Mouse (Mus musculus) CH12.LX (cell line): Measurements from ENCODE around the gene Sec22a. TPM values are rescaled to one million over a fixed set of nuclear protein-coding genes. Genes with fewer than 3 reads are reported as not detected.

Experiments
- DNase-seq: peaks from one replicate; pipeline ENCODE4 v3.0.0-alpha.2; 2013; ENCODE audit errors: extremely low read depth
- H3K27ac ChIP-seq: 2 replicates; pipeline ENCODE4 v1.5.1; 2012; ENCODE audit warnings: low read depth, mild to moderate bottlenecking, control low read depth, moderate library complexity; ENCODE audit not compliant: insufficient read depth
- H3K27me3 ChIP-seq: replicated peaks from 2 replicates; pipeline ENCODE3; 2012; ENCODE audit warnings: inconsistent platforms
- H3K36me3 ChIP-seq, 2 experiments: replicated peaks in 1 of 2; 2 replicates each; pipeline versions ENCODE3 to v1.6.1; 2012; ENCODE audit warnings: inconsistent platforms in 1 of 2, low read length in 1 of 2, mild to moderate bottlenecking in 1 of 2, mixed read lengths in 1 of 2, moderate library complexity in 1 of 2; ENCODE audit not compliant: control insufficient read depth in 1 of 2, insufficient read depth in 1 of 2
- H3K4me1 ChIP-seq, 2 experiments: 2 replicates each; pipeline ENCODE4 v1.6.1; 2012; ENCODE audit warnings: inconsistent platforms in 1 of 2, moderate library complexity in 1 of 2; ENCODE audit not compliant: insufficient read depth in 2 of 2, control insufficient read depth in 1 of 2
- H3K4me2 ChIP-seq: 2 replicates; pipeline ENCODE4 v1.6.1; 2012; ENCODE audit warnings: low read depth, mild to moderate bottlenecking, control low read depth; ENCODE audit not compliant: poor library complexity, insufficient read depth, severe bottlenecking
- H3K4me3 ChIP-seq, 3 experiments: fragments of 150-350 bp in 1 of 3; sonication (generic) in 1 of 3; replicated peaks in 1 of 3; 2 replicates each; pipeline versions ENCODE3 to v1.5.1; 2011 to 2012; ENCODE audit warnings: low read depth in 2 of 3, low read length in 2 of 3, mild to moderate bottlenecking in 2 of 3, moderate library complexity in 2 of 3, control low read depth in 1 of 3, improper control_type of control experiment in 1 of 3, inconsistent platforms in 1 of 3, mixed read lengths in 1 of 3; ENCODE audit not compliant: poor library complexity in 1 of 3
- H3K79me2 ChIP-seq: replicated peaks from 2 replicates; pipeline ENCODE4 v1.6.1; 2012; ENCODE audit warnings: mild to moderate bottlenecking, moderate library complexity; ENCODE audit not compliant: control insufficient read depth, poor library complexity, insufficient read depth, severe bottlenecking; ENCODE audit errors: extremely low read depth
- H3K9ac ChIP-seq: 2 replicates; pipeline ENCODE4 v1.6.1; 2012; ENCODE audit warnings: low read depth, mild to moderate bottlenecking, control low read depth, moderate library complexity; ENCODE audit not compliant: insufficient read depth
- H3K9me3 ChIP-seq: replicated peaks from 2 replicates; pipeline ENCODE3; 2012; ENCODE audit warnings: low read length, inconsistent platforms, mixed read lengths
- CTCF ChIP-seq, 2 experiments: IDR thresholded peaks in 1 of 2; conservative IDR thresholded peaks in 1 of 2; 2 replicates each; pipeline ENCODE4 v1.5.1; 2011 to 2012; ENCODE audit warnings: low read depth in 2 of 2, low read length in 2 of 2, improper control_type of control experiment in 1 of 2, inconsistent platforms in 1 of 2, mild to moderate bottlenecking in 1 of 2, moderate library complexity in 1 of 2
- EP300 ChIP-seq: IDR thresholded peaks from 2 replicates; pipeline ENCODE4 v1.6.1; 2011; ENCODE audit warnings: low read length, improper control_type of control experiment
- KAT2A ChIP-seq: IDR thresholded peaks from 2 replicates; pipeline ENCODE4 v1.6.1; 2012; ENCODE audit warnings: low read length, improper control_type of control experiment, inconsistent platforms; ENCODE audit not compliant: insufficient replicate concordance
- NRF1 ChIP-seq: IDR thresholded peaks from 2 replicates; pipeline ENCODE4 v1.6.1; 2014; ENCODE audit warnings: low read depth, mild to moderate bottlenecking, inconsistent platforms, low read length, improper control_type of control experiment, moderate library complexity
- RAD21 ChIP-seq: IDR thresholded peaks from 2 replicates; pipeline ENCODE4 v1.6.1; 2011; ENCODE audit warnings: low read depth, mild to moderate bottlenecking, low read length, improper control_type of control experiment, moderate library complexity
- SIN3A ChIP-seq: IDR thresholded peaks from 2 replicates; pipeline ENCODE4 v1.6.1; 2012; ENCODE audit warnings: low read length, improper control_type of control experiment, inconsistent platforms
- SMC3 ChIP-seq: IDR thresholded peaks from 2 replicates; pipeline ENCODE4 v1.6.1; 2011; ENCODE audit warnings: low read depth, low read length, improper control_type of control experiment
- USF2 ChIP-seq: conservative IDR thresholded peaks from 2 replicates; pipeline ENCODE4 v1.6.1; 2011; ENCODE audit warnings: low read depth, low read length, improper control_type of control experiment
- ZC3H11A ChIP-seq: IDR thresholded peaks from 2 replicates; pipeline ENCODE4 v1.6.1; 2012; ENCODE audit warnings: low read depth, mild to moderate bottlenecking, inconsistent platforms, low read length, improper control_type of control experiment
- ZMIZ1 ChIP-seq: IDR thresholded peaks from 2 replicates; pipeline ENCODE4 v1.6.1; 2012; ENCODE audit warnings: low read depth, mild to moderate bottlenecking, inconsistent platforms, low read length, improper control_type of control experiment
- dilution Hi-C: fragments of 300-500 bp; cut with MboI; formaldehyde crosslinking; loops from 2 replicates; pipeline ENCODE4 v1.14.3; 2020; ENCODE audit warnings: low sequenced_read_pairs; ENCODE audit not compliant: extremely low pct_unique_long_range_greater_than_20kb, extremely low pct_ligation_motif_present
- in situ Hi-C: fragments of 300-500 bp; cut with MboI; formaldehyde crosslinking; loops from 3 replicates; pipeline ENCODE4 v1.14.3; 2019; ENCODE audit warnings: low sequenced_read_pairs, low pct_ligation_motif_present, low pct_unique_long_range_greater_than_20kb, mixed read lengths
- polyA plus RNA-seq: library from polyadenylated mRNA; unstranded; fragments of >175 nt; gene quantifications from 2 replicates; pipeline ENCODE4 v1.2.1, GENCODE M21; 2012; ENCODE audit warnings: low read depth; ENCODE audit not compliant: insufficient read length
- total RNA-seq, 2 experiments: library from RNA; depleted of rRNA; stranded (reverse); fragments of 300-350 nt in 1 of 2; fragments of >200 nt in 1 of 2; gene quantifications; 2 replicates each; pipeline ENCODE4 v1.2.3; 2012 to 2014

The Sec22a gene
- total and polyA plus RNA-seq, 3 experiments, result 8.6 to 17.8 (median 10.8) TPM

GRCm38 (mm10) chr16:35319335-35319734, 44.4 kb downstream of the Sec22a start:
- Histone ChIP-seq H3K27me3 (no peaks in the 10 kb centered on the region), H3K4me3 (no peak overlapping the region), H3K9ac (no peak overlapping the region), H3K79me2 (no peaks in the 10 kb centered on the region), H3K9me3 (no peaks in the 10 kb centered on the region), H3K36me3 (no peaks in the 10 kb centered on the region), H3K4me2 (no peak overlapping the region), H3K4me1 (peaks cover 0 to 5% of the 10 kb centered on the region in 2 experiments; a peak in 1 of 4 replicates), H3K27ac (no peak overlapping the region)
- in situ Hi-C loops (loop anchor here (10.0 kb wide), 1 partner anchor 305 kb away; no protein-coding TSS in a partner anchor), dilution Hi-C loops (no loop called here)
- no peak for TF ChIP-seq NRF1
- TF ChIP-seq USF2, result no peak
- peak; percentile 75 for TF ChIP-seq RAD21
- peak; percentile 26; the same call in 1 of the 2 replicates for TF ChIP-seq SMC3
- TF ChIP-seq KAT2A, result no peak
- peak in 1 of 2 experiments; percentile 70; a peak in 2 of 4 replicates for TF ChIP-seq CTCF (conservative IDR thresholded peaks at IDR 0.05 in 1 of 2, IDR thresholded peaks at IDR 0.05 in 1 of 2; ENCODE audit: low read depth in 2 of 2, low read length in 2 of 2)
- DNase-seq, result peak; percentile 13

GRCm38 (mm10) chr16:35318397-35318796, 45.3 kb downstream of the Sec22a start:
- no peaks in the 10 kb centered on the region for H3K9me3 ChIP-seq
- H3K36me3 ChIP-seq, result peaks cover 5 to 7% of the 10 kb centered on the region in 2 experiments
- dilution Hi-C loops (no loop called here), in situ Hi-C loops (loop anchor here (10.0 kb wide), 1 partner anchor 306 kb away; no protein-coding TSS in a partner anchor)
- no peak for TF ChIP-seq ZMIZ1
- no peak for TF ChIP-seq SMC3
- TF ChIP-seq EP300, result no peak
- H3K9ac ChIP-seq, result no peak overlapping the region
- no peaks in the 10 kb centered on the region for H3K27me3 ChIP-seq
- H3K79me2 ChIP-seq, result no peaks in the 10 kb centered on the region
- H3K27ac ChIP-seq, result no peak overlapping the region
- H3K4me2 ChIP-seq, result no peak overlapping the region
- DNase-seq, result no peak
- H3K4me1 ChIP-seq, result peaks cover 0 to 5% of the 10 kb centered on the region in 2 experiments; a peak in 1 of 4 replicates
- no peak overlapping the region for H3K4me3 ChIP-seq

GRCm38 (mm10) chr16:35317460-35317859, 46.3 kb downstream of the Sec22a start:
- H3K4me3 ChIP-seq, result no peak overlapping the region
- H3K79me2 ChIP-seq, result no peaks in the 10 kb centered on the region
- H3K9ac ChIP-seq, result no peak overlapping the region
- peaks cover 0 to 5% of the 10 kb centered on the region in 2 experiments; a peak in 1 of 4 replicates for H3K4me1 ChIP-seq
- dilution Hi-C loops (no loop called here), in situ Hi-C loops (loop anchor here (10.0 kb wide), 1 partner anchor 307 kb away; no protein-coding TSS in a partner anchor)
- no peaks in the 10 kb centered on the region for H3K9me3 ChIP-seq
- peaks cover 5 to 10% of the 10 kb centered on the region in 2 experiments for H3K36me3 ChIP-seq
- no peak overlapping the region for H3K27ac ChIP-seq
- H3K4me2 ChIP-seq, result no peak overlapping the region
- DNase-seq, result no peak
- H3K27me3 ChIP-seq, result no peaks in the 10 kb centered on the region
- no peak for TF ChIP-seq ZC3H11A
- TF ChIP-seq SIN3A, result no peak
